In the genomic region with DNA sequence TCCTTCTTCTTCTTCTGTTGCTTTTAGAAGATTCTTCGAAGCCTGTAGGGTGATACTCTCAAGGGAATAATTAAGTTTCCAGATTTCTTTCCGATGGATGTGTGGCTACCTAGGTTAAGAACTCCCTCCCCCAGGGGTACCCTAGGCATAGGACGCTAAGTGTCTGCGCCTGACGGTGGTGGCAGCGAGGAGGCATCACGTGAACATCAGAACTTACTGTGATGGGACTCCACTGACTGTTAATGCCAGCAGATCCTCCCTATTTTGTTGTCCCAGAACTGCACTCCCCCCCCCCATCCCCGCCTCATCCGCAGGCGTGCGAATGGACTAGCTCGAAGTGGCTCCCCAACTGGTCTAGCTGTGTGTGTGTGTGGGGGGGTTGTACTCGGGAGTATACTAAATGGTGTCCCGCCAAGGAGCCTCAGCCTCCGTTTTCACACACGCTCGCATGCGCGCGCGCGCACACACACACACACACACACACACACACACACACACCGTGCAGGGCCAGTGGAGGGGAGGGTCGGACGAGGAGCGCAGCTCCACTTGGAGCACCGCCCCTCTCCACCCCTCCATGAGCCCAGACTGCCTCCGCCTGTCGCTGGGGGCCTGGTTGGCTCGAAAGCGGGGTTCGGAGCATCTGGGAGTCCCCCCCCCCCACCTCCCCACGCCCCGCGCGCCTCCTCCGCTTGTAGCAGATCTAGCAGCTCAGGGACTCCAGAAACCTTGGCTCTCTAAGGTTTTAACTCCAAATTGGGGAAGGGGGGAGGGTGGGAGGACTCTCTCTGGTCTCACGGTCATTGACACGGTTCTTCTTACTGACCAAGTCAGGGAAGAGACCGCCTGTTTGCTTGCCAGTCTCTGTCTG, we compare ENCODE assay signal across 8 mouse cellular contexts. TPM values are rescaled to one million over a fixed set of nuclear protein-coding genes. Genes with fewer than 3 reads are reported as not detected.
DNase-seq lines count a peak whose midpoint lies in the region; ATAC-seq lines count a peak whose summit lies in the region.

No protein-coding gene starts in this region.

- H3K4me2 ChIP-seq in forebrain, embryonic 11.5 days (ENCODE audit: low read depth, low read length, severe bottlenecking): peak overlapping the region; percentile 97

- WGBS in forebrain, embryonic 11.5 days: under 1% methylated on average over 34 of the region's 40 CpGs
- 0% methylated on average over 35 of the region's 40 CpGs for WGBS in limb, embryonic 10.5 days

- H3K27me3 ChIP-seq in forebrain, embryonic 11.5 days (ENCODE audit: control insufficient read depth, insufficient read depth, low read length): peaks cover 2% of the 10 kb centered on the region
- peaks cover 100% of the 10 kb centered on the region for H3K27me3 ChIP-seq in limb, embryonic 10.5 days (ENCODE audit: low read depth, poor library complexity, severe bottlenecking)

- peak overlapping the region; percentile 86 for H3K4me3 ChIP-seq in forebrain, embryonic 11.5 days (ENCODE audit: low read depth, low read length)
- H3K4me3 ChIP-seq in limb, embryonic 10.5 days: peak overlapping the region; percentile 20

- ATAC-seq in forebrain, embryonic 11.5 days (replicated peaks; ENCODE audit: low FRiP score): peak; percentile 18

- H3K9ac ChIP-seq in forebrain, embryonic 11.5 days (ENCODE audit: low read length): peak overlapping the region; percentile 84

- no peaks in the 10 kb centered on the region for H3K36me3 ChIP-seq in forebrain, embryonic 11.5 days (ENCODE audit: control insufficient read depth, insufficient read depth, low read length)
- no peaks in the 10 kb centered on the region for H3K36me3 ChIP-seq in limb, embryonic 10.5 days

- peak; percentile 36 to 59 for DNase-seq in layer of hippocampus, postnatal 14 days (ENCODE audit: low spot score in 2 of 2)
- DNase-seq in layer of hippocampus, adult 9-10 months (ENCODE audit: low spot score): no peak
- peak; percentile 85 for DNase-seq in forebrain, embryonic 11.5 days (ENCODE audit: low spot score)
- peak; percentile 53 for DNase-seq in limb, embryonic 10.5 days (ENCODE audit: low spot score)
- DNase-seq in right cerebral cortex, postnatal 10 days (ENCODE audit: low spot score in 2 of 2): peak; percentile 88 to 89
- no peak for DNase-seq in urinary bladder, postnatal 10 days (ENCODE audit: low spot score)
- no peak for DNase-seq in adrenal gland, postnatal 25 days
- no peak for DNase-seq in kidney, postnatal 4 days

- H3K9me3 ChIP-seq in forebrain, embryonic 11.5 days (ENCODE audit: control insufficient read depth, low read length): no peaks in the 10 kb centered on the region
- no peaks in the 10 kb centered on the region for H3K9me3 ChIP-seq in limb, embryonic 10.5 days (replicated peaks)

- peak overlapping the region; percentile 83 for H3K27ac ChIP-seq in forebrain, embryonic 11.5 days (ENCODE audit: low read depth, low read length)
- H3K27ac ChIP-seq in limb, embryonic 10.5 days: no peak overlapping the region

- H3K4me1 ChIP-seq in forebrain, embryonic 11.5 days (replicated peaks; ENCODE audit: control insufficient read depth, insufficient read depth, low read length): peaks cover 10% of the 10 kb centered on the region; the same call in 1 of the 2 replicates
- peaks cover 55% of the 10 kb centered on the region for H3K4me1 ChIP-seq in limb, embryonic 10.5 days

RNA-seq across cellular contexts. Expression of a gene that starts 3.0 kb away (rescaled TPM):
- total RNA-seq in layer of hippocampus, postnatal 14 days (2021): 10 to 100 TPM in 1 of 2 experiments, 1 to 10 TPM in 1; 10.0 to 11.2 TPM
- 26.6 and 31.8 TPM in 2 replicates for polyA plus RNA-seq in forebrain, embryonic 11.5 days (2014; fragmentation: Nextera tagmentation; extraction: Ambion mirVana)
- polyA plus RNA-seq in limb, embryonic 10.5 days (2016; fragmentation: Nextera tagmentation; extraction: Ambion mirVana): 0.13 and 0.15 TPM in 2 replicates
- 0.06 TPM in 1 of 2 replicates, not detected in the other for total RNA-seq in adrenal gland, postnatal 25 days (2021)

Comparison
In these comparisons a context has a peak if more than half of its experiments do, and no peak if none do; other contexts are left out.
1. DNase-seq: peak in layer of hippocampus, postnatal 14 days (2 of 2), forebrain, embryonic 11.5 days (single experiment), limb, embryonic 10.5 days (single experiment) and right cerebral cortex, postnatal 10 days (2 of 2); none in layer of hippocampus, adult 9-10 months (single experiment), urinary bladder, postnatal 10 days (single experiment), adrenal gland, postnatal 25 days (single experiment) and kidney, postnatal 4 days (0 of 2).
2. RNA of a gene that starts 3.0 kb away (total RNA-seq): 10.0 to 11.2 TPM in layer of hippocampus, postnatal 14 days; 0.06 TPM in adrenal gland, postnatal 25 days; every median in the first group is over 10 times any median in the second.